Mouse (Mus musculus) naive thymus-derived CD4-positive, alpha-beta T cell, adult 5 months (primary cell): ENCODE measurements around the gene Sox2. TPM values are rescaled to one million over a fixed set of nuclear protein-coding genes. Genes with fewer than 3 reads are reported as not detected.

Experiments used
- polyA plus RNA-seq: library from polyadenylated mRNA; unstranded; fragments of 100-300 nt; shearing (Covaris generic); gene quantifications from one replicate; pipeline ENCODE4 v1.2.1, GENCODE M21; 2017

Sox2 gene
- not detected for polyA plus RNA-seq

DNA sequence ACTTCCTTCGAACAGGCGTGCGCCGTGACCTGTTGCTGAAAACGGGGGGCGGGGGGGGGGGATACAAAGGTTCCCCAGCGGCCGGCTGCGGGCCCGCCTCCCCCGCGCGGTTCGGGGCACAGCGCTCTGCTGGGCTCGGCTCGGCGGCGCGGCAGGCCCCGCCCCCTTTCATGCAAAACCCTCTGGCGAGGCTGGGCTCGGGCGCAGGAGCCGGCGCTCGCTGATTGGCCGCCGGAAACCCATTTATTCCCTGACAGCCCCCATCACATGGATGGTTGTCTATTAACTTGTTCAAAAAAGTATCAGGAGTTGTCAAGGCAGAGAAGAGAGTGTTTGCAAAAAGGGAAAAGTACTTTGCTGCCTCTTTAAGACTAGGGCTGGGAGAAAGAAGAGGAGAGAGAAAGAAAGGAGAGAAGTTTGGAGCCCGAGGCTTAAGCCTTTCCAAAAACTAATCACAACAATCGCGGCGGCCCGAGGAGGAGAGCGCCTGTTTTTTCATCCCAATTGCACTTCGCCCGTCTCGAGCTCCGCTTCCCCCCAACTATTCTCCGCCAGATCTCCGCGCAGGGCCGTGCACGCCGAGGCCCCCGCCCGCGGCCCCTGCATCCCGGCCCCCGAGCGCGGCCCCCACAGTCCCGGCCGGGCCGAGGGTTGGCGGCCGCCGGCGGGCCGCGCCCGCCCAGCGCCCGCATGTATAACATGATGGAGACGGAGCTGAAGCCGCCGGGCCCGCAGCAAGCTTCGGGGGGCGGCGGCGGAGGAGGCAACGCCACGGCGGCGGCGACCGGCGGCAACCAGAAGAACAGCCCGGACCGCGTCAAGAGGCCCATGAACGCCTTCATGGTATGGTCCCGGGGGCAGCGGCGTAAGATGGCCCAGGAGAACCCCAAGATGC is at the start of gene Sox2:
Gene Sox2, plus strand, starts transcription at position 680 of the 895 bp plus-strand sequence.

